Mouse (Mus musculus) testis, adult 2 months (tissue): Measurements from ENCODE around the gene Ankdd1b.

ENCODE experiments used
- CTCF ChIP-seq: fragments of 200-500 bp; IDR thresholded peaks from 2 replicates; pipeline ENCODE4 v1.5.1; 2012; ENCODE audit warnings: low read depth, mild to moderate bottlenecking, inconsistent platforms, low read length, moderate library complexity; ENCODE audit not compliant: control insufficient read depth, insufficient read depth, insufficient replicate concordance
- POLR2A ChIP-seq: fragments of 200-500 bp; IDR thresholded peaks from 2 replicates; pipeline ENCODE4 v1.6.1; 2012; ENCODE audit warnings: low read depth, mild to moderate bottlenecking, inconsistent platforms, low read length, moderate library complexity; ENCODE audit not compliant: control insufficient read depth

GRCm38 (mm10) chr13:96450869-96451268, 20.1 kb downstream of the Ankdd1b start:
- TF ChIP-seq POLR2A, result no peak
- no peak for TF ChIP-seq CTCF
